Mouse (Mus musculus): ENCODE measurements around the gene Mgat4d.

GRCm38 (mm10) chr8:83363156-83363769, 15.0 kb downstream of the Mgat4d start:
- TF ChIP-seq EP300 (IDR thresholded peaks at IDR 0.05) (no peak), CTCF (IDR thresholded peaks at IDR 0.05) (no peak)

Data from lung, postnatal 0 days (tissue).